Mouse (Mus musculus) B cell, adult (primary cell): ENCODE measurements around the gene Slx4ip. TPM values are rescaled to one million over a fixed set of nuclear protein-coding genes. Genes with fewer than 3 reads are reported as not detected.

Experiments used
- total RNA-seq: library from RNA; stranded (reverse); gene quantifications from 4 replicates; pipeline ENCODE4 v1.2.4, GENCODE M21; 2023; ENCODE audit not compliant: inconsistent age

Slx4ip gene
- 7.1 to 9.5 TPM (median 8.1 TPM) in 4 replicates for total RNA-seq

GRCm38 (mm10) chr2:136891068-136891950, at the start of gene Slx4ip, which contains the start of the genes AL731706.1 and Mkks:
Slx4ip (plus strand) TSS chr2:136891218.
AL731706.1 (minus strand) TSS chr2:136891389.
Mkks (minus strand) TSS chr2:136891389.

GRCm38 (mm10) chr2:136885579-136885978, 5.4 kb upstream of the Slx4ip start, which contains the start of gene AL731706.2:
AL731706.2 (minus strand) TSS chr2:136885679.

GRCm38 (mm10) chr2:137116025-137116674, 225.1 kb downstream of the Slx4ip start, which contains the start of gene Jag1:
Jag1 (minus strand) TSS chr2:137116644.

Other genes starting within 250 kb of the Slx4ip start
- gene Snap25, start 177.8 kb upstream of the Slx4ip start, total RNA-seq: not detected in 4 replicates
- gene AL731706.2, start 5.5 kb upstream of the Slx4ip start, total RNA-seq: 10.7 TPM in 1 of 4 replicates, not detected in the others
- gene AL731706.1, start 171 bp downstream of the Slx4ip start, total RNA-seq: 4.0 to 10.5 TPM (median 7.4 TPM) in 4 replicates
- gene Mkks, start 171 bp downstream of the Slx4ip start, total RNA-seq: 4.6 to 10.4 TPM (median 6.8 TPM) in 4 replicates
- gene Jag1, start 225.4 kb downstream of the Slx4ip start, total RNA-seq: not detected in 4 replicates